Mouse (Mus musculus) layer of hippocampus, postnatal 10 days (tissue): Measurements from ENCODE around the gene Cyren. TPM values are rescaled to one million over a fixed set of nuclear protein-coding genes. Genes with fewer than 3 reads are reported as not detected.

ENCODE experiments used
- DNase-seq, 2 experiments: peaks; one replicate each; pipeline ENCODE4 v3.0.0; 2021; ENCODE audit warnings: low spot score in 2 of 2
- long read RNA-seq: library from polyadenylated mRNA; stranded (forward); transcript quantifications from one replicate; pipeline ENCODE4 v2.0.0, GENCODE M21; 2023
- total RNA-seq, 2 experiments: library from RNA; stranded (reverse); gene quantifications; 2 replicates each; pipeline ENCODE4 v1.2.3; 2021

Cyren gene
- 1 to 10 TPM; 5.4 TPM for total RNA-seq
- long read RNA-seq, partial matches to known transcripts = 1 of 12 reads
- long read RNA-seq, other reads (novel, unspliced or antisense) = 10 of 12 reads

DNA sequence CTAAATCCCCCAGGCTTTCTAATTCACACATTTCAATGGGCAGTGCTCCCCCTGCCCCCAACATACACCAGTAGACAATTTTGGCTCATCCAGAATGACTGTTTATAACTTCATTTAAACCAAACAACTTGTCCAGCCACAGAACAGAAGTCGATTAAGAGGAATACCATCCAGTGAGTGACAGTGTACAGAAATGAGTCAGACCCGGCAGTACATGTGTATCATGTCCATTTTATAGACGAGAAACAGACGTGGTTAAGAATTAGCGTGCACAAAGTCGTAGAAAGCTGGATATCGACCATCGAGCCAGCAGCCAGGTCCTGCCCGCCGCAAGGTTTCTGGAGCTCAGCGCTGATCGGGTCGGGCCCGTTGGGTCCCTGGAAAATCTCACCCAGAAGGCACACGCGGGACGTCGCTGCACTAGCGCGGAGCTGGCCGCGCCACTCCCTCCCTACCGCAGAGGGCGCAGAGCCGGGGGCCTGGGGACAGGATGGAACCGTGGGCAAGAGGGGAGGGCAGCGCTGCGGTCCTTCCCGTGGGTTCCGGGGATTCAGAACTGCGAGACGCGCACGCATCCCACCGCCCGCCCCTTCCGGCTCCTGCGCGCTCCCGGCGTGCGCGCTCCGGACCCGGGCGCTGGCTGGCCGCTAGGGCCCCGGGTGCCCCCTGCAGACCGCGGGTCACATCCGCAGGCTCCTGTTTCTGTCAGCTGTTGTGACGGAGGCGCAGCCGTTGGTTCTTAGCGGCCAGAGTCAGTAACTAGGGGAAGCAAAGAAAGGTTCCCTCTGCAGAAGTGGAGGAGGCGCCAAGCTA is at the start of gene Cyren:
TSS of gene Cyren (minus strand) at position 552 of the 813 bp plus-strand sequence.
- DNase-seq = peak; percentile 87 to 93

DNA sequence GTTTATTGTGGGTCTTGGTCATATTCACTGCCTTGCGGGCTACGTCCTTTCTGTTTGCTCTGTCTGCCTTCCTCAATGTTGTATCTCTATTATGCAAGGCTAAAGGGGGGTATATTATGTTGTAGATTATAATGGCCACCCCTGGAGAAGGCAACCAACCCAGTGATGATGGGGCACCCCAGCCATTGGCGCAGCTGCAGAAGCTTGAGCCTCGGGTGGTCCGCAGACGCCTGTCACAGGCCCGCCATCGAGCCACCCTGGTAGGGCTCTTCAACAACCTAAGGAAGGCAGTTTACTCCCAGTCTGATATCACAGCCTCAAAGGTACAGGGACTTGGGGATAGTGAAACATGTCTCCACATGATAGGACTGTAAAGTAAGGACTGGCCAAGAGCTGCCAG is 49.7 kb upstream of the Cyren start:
- DNase-seq = no peak

DNA sequence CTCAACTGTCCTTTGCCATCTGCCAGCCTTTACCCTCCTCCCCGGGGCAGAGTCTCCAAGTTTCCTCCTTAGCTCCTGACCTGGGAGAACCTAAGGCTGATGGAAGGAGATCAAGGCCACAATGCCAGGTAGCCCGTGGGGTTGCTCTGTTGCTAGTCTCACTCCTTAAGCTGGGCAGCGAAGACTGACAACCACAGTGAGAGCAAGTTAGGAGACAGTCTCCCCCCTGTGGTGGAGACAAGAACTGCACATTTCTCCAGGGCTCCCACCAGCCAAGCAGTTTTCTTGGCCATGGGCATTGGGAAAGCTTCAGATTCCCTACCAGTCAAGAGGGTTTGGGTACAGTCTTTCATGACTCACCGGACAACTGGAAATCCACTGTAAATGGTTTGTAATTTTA is 49.3 kb upstream of the Cyren start:
- DNase-seq = peak; percentile 79 to 80

DNA sequence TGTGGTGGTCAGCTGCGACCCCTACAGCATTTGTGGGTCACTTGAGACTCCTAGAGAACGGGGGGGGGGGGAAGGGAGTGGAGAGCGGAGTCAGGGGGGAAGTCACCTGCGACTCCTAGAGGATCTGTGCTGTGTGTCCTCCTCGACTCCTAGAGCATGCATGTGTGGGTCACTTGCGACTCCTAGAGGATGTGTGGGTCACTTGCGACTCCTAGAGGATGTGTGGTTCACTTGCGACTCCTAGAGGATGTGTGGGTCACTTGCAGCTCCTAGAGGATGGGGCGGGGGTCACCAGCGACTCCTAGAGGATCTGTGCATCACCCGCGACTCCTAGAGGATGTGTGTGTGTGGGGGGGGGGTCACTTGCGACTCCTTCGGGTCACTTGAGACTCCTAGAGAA is 44.1 kb upstream of the Cyren start:
- peak in 1 of 2 experiments; percentile 22 for DNase-seq

DNA sequence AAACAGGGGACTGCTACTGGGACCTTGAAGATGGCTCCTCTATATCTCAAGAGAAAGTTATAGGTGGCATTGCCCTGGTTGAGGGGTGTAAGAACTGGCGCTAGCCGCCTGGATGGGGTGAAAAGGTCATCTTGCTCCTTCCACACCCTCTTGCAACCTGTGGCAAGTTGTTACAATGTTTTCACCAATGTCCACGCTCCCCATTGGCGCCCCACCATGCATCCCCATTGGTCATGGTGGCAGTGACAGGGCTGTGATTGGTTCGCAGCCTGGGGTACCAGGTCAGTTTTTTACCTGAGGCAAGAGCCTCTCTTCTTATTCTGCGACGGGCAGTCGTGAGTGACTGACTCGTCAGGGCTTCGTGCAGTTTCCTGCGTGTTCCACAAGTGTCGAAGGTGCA is 42.8 kb upstream of the Cyren start:
- DNase-seq = no peak

DNA sequence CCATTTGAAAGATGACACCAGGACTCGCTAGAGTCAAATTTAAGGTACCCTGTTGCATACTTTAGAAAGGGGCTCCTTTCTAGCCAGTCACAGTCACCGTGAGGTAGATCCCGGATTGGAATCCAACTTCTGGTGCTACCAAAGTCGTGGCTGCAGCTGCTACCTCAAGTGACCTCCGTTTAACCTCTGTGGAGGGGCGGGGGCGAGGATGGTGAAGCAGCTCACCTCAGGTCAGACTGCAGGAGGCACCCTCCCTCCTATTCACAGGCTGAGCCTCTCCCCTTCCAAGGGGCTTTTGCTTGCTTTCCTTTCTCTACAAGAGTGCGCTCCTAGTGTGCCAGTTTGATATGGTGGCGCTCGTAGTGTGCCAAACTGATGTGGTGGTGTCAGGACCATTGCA is 42.1 kb upstream of the Cyren start, which contains the start of gene Stra8:
TSS of gene Stra8 (plus strand) at position 208 of the 400 bp plus-strand sequence.
- no peak for DNase-seq

DNA sequence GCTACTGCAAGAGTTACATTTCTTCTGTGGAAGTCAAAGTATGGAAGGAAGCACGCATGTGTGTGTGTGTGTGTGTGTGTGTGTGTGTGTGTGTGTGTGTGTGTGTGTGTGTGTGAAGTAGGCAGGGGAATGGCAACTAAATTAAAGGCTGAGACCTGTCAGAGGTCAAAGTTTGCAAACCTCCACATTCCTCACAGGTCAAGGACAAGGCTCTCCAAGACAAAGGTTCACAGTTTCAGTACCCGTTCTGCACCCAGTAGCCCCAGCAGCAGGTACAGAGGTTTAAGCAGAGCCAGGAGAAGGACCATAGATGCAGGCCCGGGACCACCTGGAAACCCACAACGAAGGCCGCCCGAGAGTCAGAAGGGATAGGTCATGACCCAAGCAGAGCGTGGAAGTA is 41.3 kb upstream of the Cyren start:
- no peak for DNase-seq

DNA sequence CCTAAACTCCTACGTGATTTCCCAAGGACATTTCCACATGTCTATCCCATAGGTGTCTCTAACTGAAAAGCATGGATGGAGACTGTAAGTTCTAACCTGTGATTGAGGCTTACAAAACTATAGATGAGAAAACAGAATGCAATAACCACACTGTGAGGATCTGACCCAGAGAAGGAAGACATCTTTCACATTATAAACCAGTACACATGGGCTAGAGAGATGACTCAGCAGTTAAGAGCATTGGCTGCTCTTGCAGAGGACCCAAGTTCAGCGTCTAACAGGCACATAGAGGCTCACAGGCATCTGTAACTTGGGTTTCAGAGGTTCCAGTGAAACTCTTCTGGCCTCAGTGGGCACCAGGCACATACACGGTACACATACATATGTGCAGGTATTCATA is 36.6 kb upstream of the Cyren start:
- DNase-seq = no peak

DNA sequence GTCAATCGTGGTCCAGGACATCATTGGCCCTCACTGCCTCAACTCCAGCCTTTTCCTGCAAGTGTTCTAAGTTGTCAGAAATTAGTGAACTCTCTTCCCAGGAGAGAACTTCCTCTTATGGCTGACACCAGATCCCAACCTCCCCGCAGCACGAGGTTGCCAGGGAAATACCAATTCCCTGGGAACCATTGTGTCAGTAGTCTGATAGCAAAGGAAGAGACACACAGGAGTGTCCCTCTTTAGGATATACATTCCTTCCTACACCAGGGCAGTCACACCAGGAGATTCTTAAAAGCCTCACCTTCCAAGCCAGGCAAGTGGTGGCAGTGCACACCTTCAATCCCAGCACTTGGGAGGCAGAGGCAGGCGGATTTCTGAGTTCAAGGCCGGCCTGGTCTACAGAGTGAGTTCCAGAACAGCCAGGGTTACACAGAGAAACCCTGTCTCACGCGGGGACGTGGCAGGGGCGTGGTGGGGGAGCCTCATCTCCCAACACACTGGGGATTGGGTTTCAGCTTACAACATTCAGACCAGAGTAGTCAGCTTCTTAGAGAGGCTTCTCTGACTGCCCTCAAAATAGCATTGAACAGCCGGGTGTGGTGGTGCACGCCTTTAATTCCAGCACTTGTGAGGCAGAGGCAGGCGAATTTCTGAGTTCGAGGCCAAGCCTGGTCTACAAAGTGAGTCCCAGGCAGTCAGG is 35.6 kb upstream of the Cyren start:
- no peak for DNase-seq

DNA sequence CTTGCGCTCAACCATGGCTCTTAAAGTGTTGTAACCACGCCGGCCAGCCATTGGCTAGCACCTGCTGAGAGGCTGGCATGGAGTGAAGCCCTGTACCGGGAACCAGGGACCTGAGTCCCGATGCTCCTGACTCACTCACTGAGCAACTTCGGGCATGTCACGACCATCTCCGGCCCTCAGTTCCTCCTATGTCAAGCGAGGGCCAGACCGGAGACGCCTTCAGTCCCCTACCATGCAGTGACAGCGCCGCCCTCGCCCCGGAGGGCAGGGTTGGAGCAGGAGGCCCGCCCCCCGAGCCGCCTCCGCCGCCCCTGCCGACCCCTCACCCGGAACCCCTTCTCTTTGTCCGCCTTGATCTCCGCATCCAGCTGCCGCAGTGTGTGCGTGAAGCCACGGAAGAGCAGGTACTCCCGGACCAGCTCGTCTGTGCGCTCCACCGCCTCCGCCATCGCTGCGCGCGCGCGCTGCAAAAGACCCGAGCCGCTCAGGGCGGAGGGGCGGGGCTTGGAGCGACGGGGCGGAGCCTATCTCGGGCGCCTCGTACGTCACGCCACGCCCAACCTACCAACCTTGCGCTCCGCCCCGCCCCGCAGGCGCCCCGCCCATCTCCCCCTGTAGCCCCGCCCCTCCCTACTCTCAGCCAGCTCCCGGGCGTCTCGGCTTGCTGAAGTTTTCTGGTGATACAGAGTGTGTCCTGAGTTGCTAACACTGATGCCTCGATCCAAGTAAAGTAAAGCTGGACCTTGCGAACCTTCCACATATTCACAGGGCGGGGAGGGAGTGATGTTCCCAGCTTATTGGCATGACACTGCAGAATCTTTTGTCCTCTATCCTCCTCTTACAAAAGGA is 32.7 kb upstream of the Cyren start, which contains the start of gene Wdr91:
TSS of gene Wdr91 (minus strand) at position 506 of the 849 bp plus-strand sequence.
- peak; percentile 93 to 96 for DNase-seq

DNA sequence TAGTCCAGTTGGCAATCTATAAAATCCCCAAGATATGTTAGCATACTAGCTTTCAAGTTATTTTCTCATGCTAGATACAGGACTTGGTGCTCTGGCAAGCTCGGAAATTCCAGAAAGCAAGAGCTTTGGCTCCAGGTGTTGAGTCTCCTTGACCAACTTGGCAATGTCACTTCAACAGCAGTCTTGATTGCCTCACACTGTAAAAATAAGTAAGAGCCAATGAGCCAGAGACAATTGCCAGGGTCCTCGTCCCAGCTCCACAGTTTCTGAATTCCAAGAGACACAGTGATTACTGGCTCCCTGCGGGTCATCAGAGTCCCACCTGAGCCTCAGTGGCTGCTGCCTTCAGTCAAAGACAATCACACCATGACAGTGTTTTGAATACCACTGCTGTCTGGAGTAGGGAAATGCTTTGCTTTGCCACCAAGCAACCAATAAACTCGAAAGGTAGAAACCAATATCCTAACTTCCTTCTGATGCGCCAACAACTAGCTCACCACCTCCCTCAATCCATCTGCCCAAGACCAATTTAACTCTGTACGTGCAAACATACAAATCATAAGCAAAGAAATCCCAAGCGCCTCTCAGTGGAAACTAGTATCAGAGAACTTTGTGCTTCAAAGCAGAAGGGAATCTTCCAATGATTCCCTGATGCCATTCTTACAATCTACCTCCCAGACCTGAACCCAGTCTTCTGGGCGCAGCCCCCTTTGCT is 31.9 kb upstream of the Cyren start:
- no peak for DNase-seq

DNA sequence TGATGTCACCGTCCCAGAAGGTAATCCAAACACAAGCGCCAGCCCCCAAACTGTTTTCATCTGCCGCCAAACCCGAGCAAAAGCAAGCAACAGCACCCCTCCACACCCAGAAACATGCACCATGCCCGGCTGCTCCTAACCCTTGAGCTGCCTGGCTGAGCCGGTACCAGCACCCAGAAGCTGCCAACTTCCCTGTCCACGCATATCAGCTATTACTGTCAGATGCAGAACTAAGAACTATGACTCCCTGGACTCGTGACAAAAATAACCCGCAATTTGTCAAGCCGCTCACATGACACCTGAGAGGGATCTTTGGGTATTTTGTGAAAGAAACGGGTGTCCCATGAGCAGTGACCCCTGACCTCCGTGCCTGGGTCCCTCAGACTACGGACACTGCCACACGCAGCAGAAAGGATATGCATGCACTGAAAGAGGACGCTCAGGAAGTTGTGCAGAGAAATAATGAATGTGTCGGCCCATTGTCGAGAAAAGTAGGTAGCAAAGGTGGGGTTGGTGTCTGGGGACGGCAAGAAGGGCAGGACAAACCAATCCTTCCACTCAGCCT is 29.9 kb upstream of the Cyren start:
- no peak for DNase-seq

DNA sequence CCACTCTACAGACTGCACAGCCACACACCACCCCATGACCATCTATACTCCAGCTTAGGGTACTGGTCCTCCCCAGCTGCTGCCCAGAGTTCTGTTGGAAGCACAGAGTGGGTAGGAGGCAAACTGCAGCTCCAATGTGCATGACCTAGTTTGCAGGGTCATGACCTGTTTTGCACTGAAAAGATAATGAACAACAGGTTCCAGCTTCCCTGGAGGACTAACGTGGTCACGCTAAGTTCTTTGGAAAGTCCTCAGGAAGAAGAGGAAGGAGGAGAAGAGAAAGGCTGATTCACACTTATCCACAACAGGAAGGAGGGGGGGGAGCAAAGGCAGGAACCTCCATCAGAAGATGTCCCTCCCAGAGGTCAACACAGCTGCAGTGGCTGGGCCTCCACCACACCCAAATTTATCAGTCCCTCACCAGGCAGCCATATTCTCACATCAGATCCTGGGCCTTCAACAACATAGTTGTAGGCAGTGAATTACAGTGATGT is 29.3 kb upstream of the Cyren start:
- DNase-seq = no peak

DNA sequence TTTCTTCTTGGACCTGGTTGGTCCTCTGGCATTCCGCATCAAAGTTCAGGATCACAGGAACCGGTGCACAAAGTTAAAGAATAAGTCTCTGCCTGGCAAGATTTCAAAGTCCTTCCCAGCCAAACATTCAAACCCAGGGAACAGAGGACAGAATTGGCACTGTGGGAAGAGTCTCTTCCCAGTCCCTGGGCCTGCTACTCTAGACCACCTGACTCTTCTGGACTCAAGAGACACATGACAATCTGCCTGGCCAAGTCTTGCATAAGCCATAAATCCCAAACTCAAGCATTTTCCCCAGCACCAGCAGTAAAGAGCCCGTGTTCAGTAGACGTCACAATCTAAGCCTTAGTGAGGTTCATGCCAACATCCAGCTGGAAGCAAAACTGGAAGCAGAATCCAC is 28.8 kb upstream of the Cyren start:
- no peak for DNase-seq

DNA sequence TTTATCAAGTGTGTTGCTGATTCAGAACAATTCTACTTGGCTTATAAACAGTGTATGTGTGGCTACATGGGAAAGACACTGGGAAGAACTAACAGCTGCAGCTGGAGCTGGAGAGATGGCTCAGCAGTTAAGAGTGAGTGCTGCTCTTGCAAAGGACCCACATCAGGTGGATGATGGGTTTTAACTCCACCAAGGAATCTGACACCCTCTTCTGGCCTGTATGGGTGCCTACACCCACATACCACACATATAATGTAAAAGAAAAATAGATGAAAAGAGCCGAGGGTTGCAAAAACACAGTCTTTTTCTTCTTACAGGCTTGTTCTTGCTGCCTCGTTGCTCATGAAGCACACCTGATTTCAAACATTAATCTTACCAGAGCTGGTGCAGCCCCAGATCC is 28.3 kb upstream of the Cyren start:
- DNase-seq = no peak

DNA sequence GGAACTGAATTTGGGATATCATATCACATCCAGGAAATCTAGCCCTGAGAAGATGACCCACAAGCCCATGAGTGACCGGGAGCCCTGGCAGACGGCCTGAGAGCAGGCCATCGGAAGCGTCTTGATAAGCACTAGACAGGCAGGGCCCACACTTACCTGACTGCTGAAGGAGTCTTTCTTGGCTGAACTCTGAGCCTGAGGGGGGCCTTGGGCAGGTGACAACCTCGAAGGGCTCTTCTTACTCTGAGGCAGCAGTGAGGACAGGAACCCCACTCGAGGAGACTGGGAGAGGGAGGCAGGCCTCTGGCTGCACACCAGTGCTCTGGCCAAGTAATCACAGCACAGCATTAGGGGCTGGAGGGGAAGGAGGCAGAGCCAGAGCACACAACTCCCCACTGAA is 26.5 kb upstream of the Cyren start:
- no peak for DNase-seq

DNA sequence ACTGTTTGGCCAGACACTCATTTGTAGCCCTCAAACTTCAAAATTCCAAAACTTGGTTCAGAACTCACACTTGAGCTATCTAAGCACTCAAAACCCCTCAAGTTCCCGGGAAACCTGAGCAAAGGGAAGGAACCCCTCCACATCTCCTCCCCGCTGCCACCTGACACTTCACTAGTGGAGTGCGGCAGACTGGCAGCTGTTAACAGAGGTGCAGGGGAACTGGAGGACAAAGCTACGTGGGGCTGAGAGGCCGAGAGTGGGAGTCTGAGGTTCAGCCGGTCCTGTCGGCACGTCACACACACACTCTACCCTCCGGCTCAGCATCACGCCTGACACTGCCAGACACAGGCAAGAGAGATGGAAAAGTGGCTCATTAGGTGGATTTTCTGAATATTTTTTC is 26.0 kb upstream of the Cyren start:
- DNase-seq = no peak

DNA sequence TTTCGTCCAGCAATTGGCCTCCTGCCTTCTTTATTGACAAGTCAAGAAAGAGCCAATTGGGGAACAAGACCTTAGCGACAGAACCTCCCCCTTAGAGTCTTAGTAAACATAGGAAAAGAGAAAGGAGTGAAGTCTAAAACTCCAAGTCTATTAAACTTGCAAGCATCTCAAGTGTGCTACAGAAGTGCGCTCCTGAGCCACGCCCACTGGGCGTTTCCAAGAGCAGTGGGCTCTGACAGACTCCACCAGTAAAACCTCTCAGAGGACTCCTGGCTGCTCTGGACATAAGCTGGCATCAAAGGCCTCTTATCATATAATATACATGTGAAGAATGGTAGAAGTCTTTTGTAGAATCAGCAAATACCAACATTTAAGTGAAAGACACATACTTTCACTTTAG is 25.6 kb upstream of the Cyren start:
- DNase-seq = no peak

DNA sequence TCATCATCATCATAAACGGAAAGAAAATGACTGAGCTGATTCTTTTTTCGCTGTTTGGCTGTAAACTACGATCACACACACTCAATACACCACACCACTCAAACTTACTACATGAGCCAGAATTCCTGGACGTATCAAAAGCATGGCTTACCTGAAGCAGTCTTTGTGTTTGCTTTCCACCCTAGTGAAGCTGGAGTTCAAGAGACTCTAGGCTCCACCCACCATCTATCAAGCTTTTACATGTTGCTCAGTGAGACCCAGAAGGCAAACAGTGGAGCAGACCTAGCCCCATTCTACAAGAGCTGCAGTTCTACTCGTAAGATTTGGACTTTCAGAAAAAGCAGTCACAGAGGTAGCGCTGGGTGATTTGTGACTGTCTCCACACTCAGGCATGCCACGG is 24.7 kb upstream of the Cyren start:
- DNase-seq = no peak

DNA sequence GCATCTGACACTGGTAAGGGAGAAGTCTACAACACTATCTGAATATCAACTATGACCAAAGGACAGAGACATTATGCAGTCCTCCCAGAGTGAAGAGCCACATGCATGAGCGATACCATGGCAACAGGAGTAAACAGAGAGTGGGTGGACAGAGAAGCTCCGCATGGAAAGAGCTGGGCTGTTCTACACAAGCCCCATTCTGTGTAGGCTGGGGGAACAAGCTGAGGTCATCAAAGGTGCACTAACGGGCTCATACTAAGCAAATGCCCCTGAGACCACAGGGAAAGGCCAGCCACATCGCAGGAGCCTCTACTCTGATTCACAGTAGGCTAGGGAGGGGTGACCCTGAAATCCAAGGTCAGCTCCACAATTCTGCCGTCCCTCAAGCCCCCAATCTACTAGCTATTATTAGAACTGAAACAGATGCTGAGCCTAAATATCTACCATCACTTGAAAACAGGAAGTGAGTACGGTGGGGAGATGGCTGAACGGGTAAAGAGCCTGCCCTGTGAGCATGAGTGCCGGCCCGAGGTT is 24.1 kb upstream of the Cyren start:
- DNase-seq = no peak
